Mouse (Mus musculus) limb, embryonic 11.5 days (tissue): ENCODE measurements around the gene Kcnj15. TPM values are rescaled to one million over a fixed set of nuclear protein-coding genes. Genes with fewer than 3 reads are reported as not detected.

Experiments
- ATAC-seq: fragments of 200-750 bp; cut with Nextera tagmentation; 2 replicates; pipeline ENCODE4 v1.8.0; 2017; ENCODE audit warnings: low read depth; ENCODE audit not compliant: insufficient number of reproducible peaks, low FRiP score, low TSS enrichment
- DNase-seq: peaks from one replicate; pipeline ENCODE4 v3.0.0-alpha.2; 2015; ENCODE audit warnings: low spot score
- H3K27ac ChIP-seq: fragments of 300-500 bp; sonication (generic); replicated peaks from 2 replicates; pipeline ENCODE4 v1.5.1; 2014; ENCODE audit warnings: low read depth, mild to moderate bottlenecking, low read length
- H3K27me3 ChIP-seq: fragments of 300-500 bp; sonication (generic); 2 replicates; pipeline ENCODE4 v1.6.1; 2014; ENCODE audit warnings: mild to moderate bottlenecking, low read length, mixed read lengths; ENCODE audit not compliant: control insufficient read depth, insufficient read depth
- H3K36me3 ChIP-seq: fragments of 300-500 bp; sonication (generic); 2 replicates; pipeline ENCODE4 v1.6.1; 2014; ENCODE audit warnings: mild to moderate bottlenecking, low read length, moderate library complexity, mixed read lengths; ENCODE audit not compliant: control insufficient read depth, insufficient read depth
- H3K4me1 ChIP-seq: fragments of 300-500 bp; sonication (generic); 2 replicates; pipeline ENCODE4 v1.6.1; 2014; ENCODE audit warnings: low read length, mixed read lengths; ENCODE audit not compliant: control insufficient read depth, insufficient read depth
- H3K4me2 ChIP-seq: fragments of 300-500 bp; sonication (generic); 2 replicates; pipeline ENCODE4 v1.6.1; 2014; ENCODE audit warnings: low read depth, mild to moderate bottlenecking, moderate library complexity; ENCODE audit not compliant: severe bottlenecking
- H3K4me3 ChIP-seq: fragments of 300-500 bp; sonication (generic); 2 replicates; pipeline ENCODE4 v1.5.1; 2014; ENCODE audit warnings: low read depth, low read length
- H3K9ac ChIP-seq: fragments of 300-500 bp; sonication (generic); 2 replicates; pipeline ENCODE4 v1.6.1; 2014; ENCODE audit warnings: mild to moderate bottlenecking, low read length
- H3K9me3 ChIP-seq: fragments of 300-500 bp; sonication (generic); 2 replicates; pipeline ENCODE4 v1.6.1; 2016; ENCODE audit warnings: low read length; ENCODE audit not compliant: control insufficient read depth
- WGBS: fragments of 180-500 bp; shearing (Covaris S2); extraction: QIAGEN DNeasy Blood & Tissue Kit; methylation state at CpG from one replicate; pipeline ENCODE4 v1.1.7; 2014; 5-methylcytosine and 5-hydroxymethylcytosine counted together
- polyA plus RNA-seq: library from polyadenylated mRNA; unstranded; fragments of >200 nt; fragmentation: Nextera tagmentation; extraction: Ambion mirVana; gene quantifications from 2 replicates; pipeline ENCODE4 v1.2.1, GENCODE M21; 2014

The Kcnj15 gene
- polyA plus RNA-seq, 1 experiment from 2014 or later: 0.53 TPM

- no peaks in the 10 kb centered on the region for H3K36me3 ChIP-seq
- 11% methylated on average over 4 of the region's 4 CpGs for WGBS
- no peak for ATAC-seq
- H3K4me1 ChIP-seq: peaks cover 32% of the 10 kb centered on the region
- H3K27ac ChIP-seq: no peak overlapping the region
- H3K27me3 ChIP-seq: no peaks in the 10 kb centered on the region
- no peaks in the 10 kb centered on the region for H3K9me3 ChIP-seq
- H3K9ac ChIP-seq: no peak overlapping the region
- no peak overlapping the region for H3K4me3 ChIP-seq
- H3K4me2 ChIP-seq: no peak overlapping the region
- no peak for DNase-seq
These were observed 2.1 kb downstream of the Kcnj15 start for GRCm38 (mm10) chr16:95259505-95259904.

- DNase-seq: no peak
- peaks cover 32% of the 10 kb centered on the region for H3K4me1 ChIP-seq
- 56% methylated on average over 5 of the region's 5 CpGs for WGBS
- no peaks in the 10 kb centered on the region for H3K36me3 ChIP-seq
- H3K9ac ChIP-seq: no peak overlapping the region
- no peak overlapping the region for H3K4me2 ChIP-seq
- no peaks in the 10 kb centered on the region for H3K27me3 ChIP-seq
- no peak overlapping the region for H3K4me3 ChIP-seq
- ATAC-seq: no peak
- no peak overlapping the region for H3K27ac ChIP-seq
- H3K9me3 ChIP-seq: no peaks in the 10 kb centered on the region
These were observed 3.3 kb downstream of the Kcnj15 start for GRCm38 (mm10) chr16:95260693-95261092.

GRCm38 (mm10) chr16:95261807-95262206 lies 4.4 kb downstream of the Kcnj15 start:
- Histone ChIP-seq H3K9me3 (no peaks in the 10 kb centered on the region), H3K9ac (no peak overlapping the region), H3K4me2 (no peak overlapping the region), H3K4me1 (peaks cover 32% of the 10 kb centered on the region), H3K36me3 (no peaks in the 10 kb centered on the region), H3K27ac (no peak overlapping the region), H3K4me3 (no peak overlapping the region), H3K27me3 (no peaks in the 10 kb centered on the region)
- DNase-seq (no peak), ATAC-seq (no peak)
- WGBS: 35% methylated on average over 4 of the region's 4 CpGs

GRCm38 (mm10) chr16:95262706-95263363 lies 5.5 kb downstream of the Kcnj15 start:
- no peak for DNase-seq
- Histone ChIP-seq H3K9ac (no peak overlapping the region), H3K4me3 (no peak overlapping the region), H3K36me3 (no peaks in the 10 kb centered on the region), H3K4me1 (peaks cover 32% of the 10 kb centered on the region), H3K4me2 (no peak overlapping the region), H3K9me3 (no peaks in the 10 kb centered on the region), H3K27me3 (no peaks in the 10 kb centered on the region), H3K27ac (no peak overlapping the region)
- WGBS: 66% methylated on average over 15 of the region's 15 CpGs
- no peak for ATAC-seq

DNA sequence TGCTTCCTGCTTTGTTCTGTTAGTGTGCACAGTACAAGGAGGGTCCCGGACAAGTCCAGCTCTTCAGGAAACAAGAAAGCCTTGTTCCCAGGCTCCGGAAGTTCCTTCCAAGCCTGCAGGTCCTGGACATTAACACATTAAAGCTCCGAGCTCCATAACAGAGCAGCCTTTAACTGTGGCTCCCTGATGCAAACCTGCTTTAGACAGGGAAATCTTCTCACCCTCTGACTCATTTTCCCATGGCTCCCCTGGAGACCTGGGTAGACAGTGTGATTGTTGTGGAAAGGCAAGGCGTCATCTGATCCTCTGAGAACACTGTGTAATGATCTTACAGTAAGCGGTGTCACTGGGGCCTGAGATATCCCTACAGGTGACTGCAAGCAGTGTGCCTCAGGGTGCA lies 7.0 kb downstream of the Kcnj15 start:
- 63% methylated on average over 5 of the region's 5 CpGs for WGBS
- Histone ChIP-seq H3K27me3 (no peaks in the 10 kb centered on the region), H3K4me1 (peaks cover 25% of the 10 kb centered on the region), H3K9me3 (no peaks in the 10 kb centered on the region), H3K9ac (no peak overlapping the region), H3K4me2 (no peak overlapping the region), H3K4me3 (no peak overlapping the region), H3K27ac (no peak overlapping the region), H3K36me3 (no peaks in the 10 kb centered on the region)
- no peak for DNase-seq
- ATAC-seq: no peak

- no peak overlapping the region for H3K27ac ChIP-seq
- WGBS: 18% methylated on average over 11 of the region's 11 CpGs
- H3K4me2 ChIP-seq: no peak overlapping the region
- H3K36me3 ChIP-seq: no peaks in the 10 kb centered on the region
- ATAC-seq: no peak
- peaks cover 7% of the 10 kb centered on the region for H3K4me1 ChIP-seq
- no peak overlapping the region for H3K4me3 ChIP-seq
- no peaks in the 10 kb centered on the region for H3K27me3 ChIP-seq
- no peak for DNase-seq
- no peaks in the 10 kb centered on the region for H3K9me3 ChIP-seq
- H3K9ac ChIP-seq: no peak overlapping the region
These were observed 10.3 kb downstream of the Kcnj15 start for GRCm38 (mm10) chr16:95267481-95268183.

GRCm38 (mm10) chr16:95269610-95270009 lies 12.3 kb downstream of the Kcnj15 start:
- Histone ChIP-seq H3K4me3 (no peak overlapping the region), H3K4me2 (no peak overlapping the region), H3K36me3 (no peaks in the 10 kb centered on the region), H3K27me3 (no peaks in the 10 kb centered on the region), H3K27ac (no peak overlapping the region), H3K9ac (no peak overlapping the region), H3K9me3 (no peaks in the 10 kb centered on the region), H3K4me1 (no peaks in the 10 kb centered on the region; the same call in none of the 2 replicates)
- no peak for ATAC-seq
- WGBS: 67% methylated on average over 6 of the region's 6 CpGs
- DNase-seq: no peak

- Histone ChIP-seq H3K4me1 (no peaks in the 10 kb centered on the region), H3K9me3 (no peaks in the 10 kb centered on the region), H3K4me2 (no peak overlapping the region), H3K27ac (no peak overlapping the region), H3K27me3 (no peaks in the 10 kb centered on the region), H3K36me3 (no peaks in the 10 kb centered on the region), H3K9ac (no peak overlapping the region), H3K4me3 (no peak overlapping the region)
- ATAC-seq: no peak
- 86% methylated on average over 2 of the region's 2 CpGs for WGBS
- no peak for DNase-seq
These were observed 15.7 kb downstream of the Kcnj15 start for GRCm38 (mm10) chr16:95273101-95273500.
